Mouse (Mus musculus): ENCODE data around the gene Actn3.

Gene Actn3

GRCm38 (mm10) chr19:4859081-4859480, 18.6 kb downstream of the Actn3 start:
- DNase-seq (ENCODE audit: low read depth, low spot score): peak; percentile 59

- DNase-seq (ENCODE audit: low read depth, low spot score): no peak
These were observed 21.8 kb downstream of the Actn3 start for GRCm38 (mm10) chr19:4855951-4856350.

GRCm38 (mm10) chr19:4855470-4855820, 22.3 kb downstream of the Actn3 start:
- no peak for DNase-seq (ENCODE audit: low read depth, low spot score)

- DNase-seq (ENCODE audit: low read depth, low spot score): no peak
These were observed 22.9 kb downstream of the Actn3 start, which contains the start of gene Ctsf for GRCm38 (mm10) chr19:4854552-4855469. Gene Ctsf (plus strand): TSS chr19:4855130.

- DNase-seq (ENCODE audit: low read depth, low spot score): no peak
These were observed 27.4 kb downstream of the Actn3 start for GRCm38 (mm10) chr19:4850281-4850680.

GRCm38 (mm10) chr19:4849800-4850199, 27.9 kb downstream of the Actn3 start:
- DNase-seq (ENCODE audit: low read depth, low spot score): no peak

GRCm38 (mm10) chr19:4847490-4847889, 30.2 kb downstream of the Actn3 start:
- DNase-seq (ENCODE audit: low read depth, low spot score): peak; percentile 65

GRCm38 (mm10) chr19:4845846-4846245, 31.9 kb downstream of the Actn3 start:
- DNase-seq (ENCODE audit: low read depth, low spot score): no peak

GRCm38 (mm10) chr19:4842611-4843010, 35.1 kb downstream of the Actn3 start:
- DNase-seq (ENCODE audit: low read depth, low spot score): no peak

GRCm38 (mm10) chr19:4840848-4841247, 36.9 kb downstream of the Actn3 start:
- DNase-seq (ENCODE audit: low read depth, low spot score): no peak

GRCm38 (mm10) chr19:4839149-4839548, 38.6 kb downstream of the Actn3 start, which contains the start of the genes Ccs and Ccdc87:
Gene Ccs (minus strand): TSS chr19:4839332.
Gene Ccdc87 (plus strand): TSS chr19:4839366.
- DNase-seq (ENCODE audit: low read depth, low spot score): peak; percentile 99

- peak; percentile 43 for DNase-seq (ENCODE audit: low read depth, low spot score)
These were observed 39.1 kb downstream of the Actn3 start for GRCm38 (mm10) chr19:4838526-4839140.

- DNase-seq (ENCODE audit: low read depth, low spot score): no peak
These were observed 40.7 kb downstream of the Actn3 start for GRCm38 (mm10) chr19:4837049-4837448.

- DNase-seq (ENCODE audit: low read depth, low spot score): no peak
These were observed 41.6 kb downstream of the Actn3 start for GRCm38 (mm10) chr19:4836096-4836495.

- no peak for DNase-seq (ENCODE audit: low read depth, low spot score)
These were observed 43.7 kb downstream of the Actn3 start for GRCm38 (mm10) chr19:4833977-4834376.

- no peak for DNase-seq (ENCODE audit: low read depth, low spot score)
These were observed 48.6 kb downstream of the Actn3 start for GRCm38 (mm10) chr19:4829156-4829555.

GRCm38 (mm10) chr19:4828444-4829114, 49.1 kb downstream of the Actn3 start:
- no peak for DNase-seq (ENCODE audit: low read depth, low spot score)

GRCm38 (mm10) chr19:4820678-4821303, 56.9 kb downstream of the Actn3 start:
- DNase-seq (ENCODE audit: low read depth, low spot score): peak; percentile 51

- DNase-seq (ENCODE audit: low read depth, low spot score): no peak
These were observed 60.4 kb downstream of the Actn3 start for GRCm38 (mm10) chr19:4817182-4817835.

- peak; percentile 48 for DNase-seq (ENCODE audit: low read depth, low spot score)
These were observed 64.7 kb downstream of the Actn3 start for GRCm38 (mm10) chr19:4813015-4813414.

GRCm38 (mm10) chr19:4812334-4812949, 65.3 kb downstream of the Actn3 start:
- peak; percentile 73 for DNase-seq (ENCODE audit: low read depth, low spot score)

Data from 3T3-L1 (cell line).